Mouse (Mus musculus): ENCODE measurements around the gene Sel1l2. TPM values are rescaled to one million over a fixed set of nuclear protein-coding genes. Genes with fewer than 3 reads are reported as not detected.

Sel1l2 gene
- polyA plus RNA-seq, 1 experiment = not detected

DNA sequence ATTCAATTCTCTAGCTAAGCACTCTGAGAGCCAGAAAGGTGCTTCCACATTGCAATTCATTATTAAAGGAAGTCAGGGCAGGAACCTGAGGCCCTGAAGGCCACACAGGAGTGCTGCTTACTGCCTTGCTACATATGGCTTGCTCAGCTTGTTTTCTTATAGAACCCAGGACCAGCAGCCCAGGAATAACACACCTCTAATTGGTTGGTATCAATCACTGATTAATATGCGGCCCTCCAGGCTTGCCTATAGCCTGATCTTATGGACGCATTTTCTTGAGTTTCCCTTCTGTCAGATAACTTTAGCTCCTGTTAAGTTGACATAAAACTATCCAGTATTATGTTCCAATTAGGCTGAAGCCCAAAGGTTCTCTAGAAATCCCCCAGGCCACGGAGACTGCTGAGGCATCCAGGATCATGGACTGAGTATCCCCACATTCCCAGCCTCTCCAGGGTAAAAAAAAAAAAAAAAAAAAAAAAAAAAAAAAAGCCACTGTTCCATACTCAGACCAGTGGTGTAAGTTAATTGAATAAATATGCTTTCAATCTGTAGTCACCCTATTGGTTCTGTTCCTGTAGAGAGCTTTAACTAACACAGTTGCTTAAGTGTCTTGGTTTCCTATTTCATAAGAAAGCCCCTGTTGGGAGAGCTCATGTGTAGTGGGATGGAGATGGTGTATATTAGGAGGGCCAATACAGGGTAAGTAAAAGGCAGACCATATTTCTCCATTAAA, 86.4 kb downstream of the Sel1l2 start:
- Histone ChIP-seq H3K4me3 (replicated peaks) (no peak overlapping the region), H3K9me3 (no peaks in the 10 kb centered on the region), H3K4me1 (no peaks in the 10 kb centered on the region; the same call in 1 of the 2 replicates), H3K27me3 (replicated peaks) (no peaks in the 10 kb centered on the region), H3K36me3 (replicated peaks; ENCODE audit: low read length) (no peaks in the 10 kb centered on the region)
- TF ChIP-seq FLI1 (IDR thresholded peaks at IDR 0.05; ENCODE audit: low read length) = no peak
- TF ChIP-seq GATA1 (IDR thresholded peaks at IDR 0.05; ENCODE audit: borderline replicate concordance, low read length) = no peak

GRCm38 (mm10) chr2:140297155-140297554, 92.4 kb downstream of the Sel1l2 start:
- H3K4me1 ChIP-seq = no peaks in the 10 kb centered on the region
- H3K9me3 ChIP-seq = no peaks in the 10 kb centered on the region
- H3K36me3 ChIP-seq (replicated peaks; ENCODE audit: low read length) = no peaks in the 10 kb centered on the region
- TF ChIP-seq GATA1 (IDR thresholded peaks at IDR 0.05; ENCODE audit: borderline replicate concordance, low read length) (no peak), FLI1 (IDR thresholded peaks at IDR 0.05; ENCODE audit: low read length) (no peak)
- peaks cover 2% of the 10 kb centered on the region for H3K27me3 ChIP-seq (replicated peaks)
- no peak overlapping the region for H3K4me3 ChIP-seq (replicated peaks)

DNA sequence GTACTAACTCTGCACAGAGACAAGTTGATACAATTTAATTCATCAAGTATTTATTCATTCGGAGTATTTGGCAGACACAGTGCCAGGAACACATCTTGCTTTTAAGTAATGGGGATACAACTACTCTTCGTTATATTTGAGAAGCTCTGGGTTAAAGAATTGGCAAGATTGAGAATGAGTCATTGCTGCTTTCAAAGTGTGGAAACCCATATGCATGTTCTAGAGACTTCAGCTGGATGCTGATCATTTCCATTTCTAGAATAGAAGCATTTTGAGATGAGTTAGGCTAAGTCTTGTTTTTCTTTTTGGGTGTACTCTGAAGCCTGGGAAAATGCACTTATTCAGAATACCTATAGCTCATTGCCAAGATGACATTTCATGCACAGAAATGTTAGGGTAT, 95.7 kb downstream of the Sel1l2 start:
- Histone ChIP-seq H3K4me3 (replicated peaks) (no peak overlapping the region), H3K4me1 (peaks cover 8% of the 10 kb centered on the region), H3K27me3 (replicated peaks) (peaks cover 2% of the 10 kb centered on the region), H3K36me3 (replicated peaks; ENCODE audit: low read length) (no peaks in the 10 kb centered on the region), H3K9me3 (no peaks in the 10 kb centered on the region)
- TF ChIP-seq FLI1 (IDR thresholded peaks at IDR 0.05; ENCODE audit: low read length) = no peak

- peaks cover 14% of the 10 kb centered on the region for H3K4me1 ChIP-seq
- H3K4me3 ChIP-seq (replicated peaks) = no peak overlapping the region
- H3K36me3 ChIP-seq (replicated peaks; ENCODE audit: low read length) = no peaks in the 10 kb centered on the region
- TF ChIP-seq GATA1 (IDR thresholded peaks at IDR 0.05; ENCODE audit: borderline replicate concordance, low read length) = no peak
- no peak for TF ChIP-seq FLI1 (IDR thresholded peaks at IDR 0.05; ENCODE audit: low read length)
- peaks cover 4% of the 10 kb centered on the region for H3K27me3 ChIP-seq (replicated peaks)
- no peaks in the 10 kb centered on the region for H3K9me3 ChIP-seq
These were observed 108.7 kb downstream of the Sel1l2 start for GRCm38 (mm10) chr2:140280808-140281207.

DNA sequence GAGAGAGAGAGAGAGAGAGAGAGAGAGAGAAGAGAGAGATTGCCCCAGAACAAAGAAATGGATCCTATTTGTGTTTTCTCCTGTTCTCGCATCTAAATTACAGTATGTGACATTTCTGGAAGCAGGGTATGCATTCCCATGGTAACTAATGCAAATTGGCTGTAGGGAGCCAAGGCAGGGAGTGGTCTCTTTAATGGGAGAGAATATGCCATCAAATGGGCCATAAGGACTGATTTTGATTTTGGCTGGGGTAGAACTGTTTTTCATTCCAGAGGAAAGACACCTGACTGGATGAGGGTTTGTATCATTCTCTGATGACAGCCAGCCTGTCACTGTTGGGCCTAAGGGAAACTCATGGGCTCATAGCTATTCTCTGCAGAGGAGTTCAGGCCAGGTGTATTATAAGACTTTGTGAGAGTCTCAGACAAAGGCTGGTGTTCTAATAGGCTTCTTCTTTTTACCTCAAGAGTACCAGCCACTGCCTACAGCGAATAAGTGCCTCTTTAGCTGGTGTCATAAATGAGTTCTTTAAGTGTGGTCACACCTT, 133.8 kb downstream of the Sel1l2 start:
- no peak overlapping the region for H3K4me3 ChIP-seq (replicated peaks)
- H3K27me3 ChIP-seq (replicated peaks) = no peaks in the 10 kb centered on the region
- H3K9me3 ChIP-seq = no peaks in the 10 kb centered on the region
- H3K4me1 ChIP-seq = peaks cover 24% of the 10 kb centered on the region
- no peaks in the 10 kb centered on the region for H3K36me3 ChIP-seq (replicated peaks; ENCODE audit: low read length)
- TF ChIP-seq FLI1 (IDR thresholded peaks at IDR 0.05; ENCODE audit: low read length) = no peak
- TF ChIP-seq GATA1 (IDR thresholded peaks at IDR 0.05; ENCODE audit: borderline replicate concordance, low read length) = no peak

GRCm38 (mm10) chr2:140254256-140254655, 135.2 kb downstream of the Sel1l2 start:
- peaks cover 38% of the 10 kb centered on the region for H3K4me1 ChIP-seq
- H3K4me3 ChIP-seq (replicated peaks) = no peak overlapping the region
- TF ChIP-seq GATA1 (IDR thresholded peaks at IDR 0.05; ENCODE audit: borderline replicate concordance, low read length) (no peak), FLI1 (IDR thresholded peaks at IDR 0.05; ENCODE audit: low read length) (no peak)
- no peaks in the 10 kb centered on the region for H3K27me3 ChIP-seq (replicated peaks)
- no peaks in the 10 kb centered on the region for H3K9me3 ChIP-seq
- H3K36me3 ChIP-seq (replicated peaks; ENCODE audit: low read length) = no peaks in the 10 kb centered on the region

- no peak for TF ChIP-seq GATA1 (IDR thresholded peaks at IDR 0.05; ENCODE audit: borderline replicate concordance, low read length)
- no peak for TF ChIP-seq FLI1 (IDR thresholded peaks at IDR 0.05; ENCODE audit: low read length)
- Histone ChIP-seq H3K9me3 (no peaks in the 10 kb centered on the region), H3K27me3 (replicated peaks) (no peaks in the 10 kb centered on the region)
These were observed 146.4 kb downstream of the Sel1l2 start for GRCm38 (mm10) chr2:140243105-140243504.

GRCm38 (mm10) chr2:140242398-140242797, 147.1 kb downstream of the Sel1l2 start:
- Histone ChIP-seq H3K9me3 (no peaks in the 10 kb centered on the region), H3K27me3 (replicated peaks) (no peaks in the 10 kb centered on the region), H3K36me3 (replicated peaks; ENCODE audit: low read length) (no peaks in the 10 kb centered on the region), H3K4me3 (replicated peaks) (no peak overlapping the region), H3K4me1 (peaks cover 3% of the 10 kb centered on the region; the same call in 1 of the 2 replicates)
- TF ChIP-seq GATA1 (IDR thresholded peaks at IDR 0.05; ENCODE audit: borderline replicate concordance, low read length) = no peak
- TF ChIP-seq FLI1 (IDR thresholded peaks at IDR 0.05; ENCODE audit: low read length) = no peak

More at GRCm38 (mm10) chr2:140243105-140243504, 146.4 kb downstream of the Sel1l2 start:
- Histone ChIP-seq H3K36me3 (replicated peaks; ENCODE audit: low read length) (no peaks in the 10 kb centered on the region), H3K4me1 (peaks cover 6% of the 10 kb centered on the region; the same call in 1 of the 2 replicates), H3K4me3 (replicated peaks) (no peak overlapping the region)

- no peaks in the 10 kb centered on the region for H3K36me3 ChIP-seq (replicated peaks; ENCODE audit: low read length)
- no peaks in the 10 kb centered on the region for H3K27me3 ChIP-seq (replicated peaks)
- no peak overlapping the region for H3K4me3 ChIP-seq (replicated peaks)
- H3K4me1 ChIP-seq = no peaks in the 10 kb centered on the region; the same call in 1 of the 2 replicates
- H3K9me3 ChIP-seq = no peaks in the 10 kb centered on the region
- TF ChIP-seq GATA1 (IDR thresholded peaks at IDR 0.05; ENCODE audit: borderline replicate concordance, low read length) = no peak
- no peak for TF ChIP-seq FLI1 (IDR thresholded peaks at IDR 0.05; ENCODE audit: low read length)
These were observed 152.3 kb downstream of the Sel1l2 start for GRCm38 (mm10) chr2:140237245-140237644.

GRCm38 (mm10) chr2:140230295-140230694, 159.2 kb downstream of the Sel1l2 start:
- H3K36me3 ChIP-seq (replicated peaks; ENCODE audit: low read length) = no peaks in the 10 kb centered on the region
- peaks cover 23% of the 10 kb centered on the region for H3K9me3 ChIP-seq
- no peaks in the 10 kb centered on the region for H3K27me3 ChIP-seq (replicated peaks)
- no peak overlapping the region for H3K4me3 ChIP-seq (replicated peaks)
- TF ChIP-seq GATA1 (IDR thresholded peaks at IDR 0.05; ENCODE audit: borderline replicate concordance, low read length) = no peak
- no peak for TF ChIP-seq FLI1 (IDR thresholded peaks at IDR 0.05; ENCODE audit: low read length)
- no peaks in the 10 kb centered on the region for H3K4me1 ChIP-seq

All from megakaryocyte, embryonic 14.5 days (primary cell).